Mouse (Mus musculus) c-Kit-positive CD71-positive TER-119-positive erythroid progenitor cells, embryonic 14.5 days (primary cell): Measurements from ENCODE around the gene Krtap9-5.

Experiments
- DNase-seq: peaks from one replicate; pipeline ENCODE4 v3.0.0-alpha.2; 2013; ENCODE audit warnings: low spot score

Gene Krtap9-5

GRCm38 (mm10) chr11:99948175-99948574, at the start of gene Krtap9-5:
Gene Krtap9-5 (plus strand): TSS chr11:99948475.
- no peak for DNase-seq

- no peak for DNase-seq
Observed at GRCm38 (mm10) chr11:99907620-99908019, 40.7 kb upstream of the Krtap9-5 start, which contains the start of gene Krtap31-1. Gene Krtap31-1 (plus strand): TSS chr11:99907920.

GRCm38 (mm10) chr11:99914451-99914850, 33.8 kb upstream of the Krtap9-5 start, which contains the start of gene Gm11565:
Gene Gm11565 (plus strand): TSS chr11:99914751.
- DNase-seq: no peak

- no peak for DNase-seq
Observed at GRCm38 (mm10) chr11:99935991-99936390, 12.3 kb upstream of the Krtap9-5 start, which contains the start of gene Krtap31-2. Gene Krtap31-2 (plus strand): TSS chr11:99936291.

GRCm38 (mm10) chr11:99937751-99938264, 10.5 kb upstream of the Krtap9-5 start:
- DNase-seq: no peak

GRCm38 (mm10) chr11:99964213-99964612, 15.9 kb downstream of the Krtap9-5 start:
- DNase-seq: no peak

GRCm38 (mm10) chr11:99965961-99966360, 17.7 kb downstream of the Krtap9-5 start:
- no peak for DNase-seq

GRCm38 (mm10) chr11:99978953-99979352, 30.7 kb downstream of the Krtap9-5 start, which contains the start of gene Krtap29-1:
Gene Krtap29-1 (minus strand): TSS chr11:99979053.
- no peak for DNase-seq

- no peak for DNase-seq
Observed at GRCm38 (mm10) chr11:99982731-99983130, 34.5 kb downstream of the Krtap9-5 start.

- DNase-seq: no peak
Observed at GRCm38 (mm10) chr11:99983442-99983841, 35.2 kb downstream of the Krtap9-5 start.

GRCm38 (mm10) chr11:99985291-99986092, 37.2 kb downstream of the Krtap9-5 start:
- DNase-seq: no peak

- no peak for DNase-seq
Observed at GRCm38 (mm10) chr11:99986180-99986647, 37.9 kb downstream of the Krtap9-5 start, which contains the start of gene Krtap16-1. Gene Krtap16-1 (minus strand): TSS chr11:99986597.

GRCm38 (mm10) chr11:99988530-99988929, 40.3 kb downstream of the Krtap9-5 start:
- DNase-seq: no peak

GRCm38 (mm10) chr11:99989881-99990405, 41.7 kb downstream of the Krtap9-5 start:
- no peak for DNase-seq

- DNase-seq: no peak
Observed at GRCm38 (mm10) chr11:99990571-99990970, 42.3 kb downstream of the Krtap9-5 start.

- DNase-seq: no peak
Observed at GRCm38 (mm10) chr11:99993620-99994383, 45.5 kb downstream of the Krtap9-5 start, which contains the start of gene Krtap17-1. Gene Krtap17-1 (minus strand): TSS chr11:99993994.

GRCm38 (mm10) chr11:99994384-99994661, 46.0 kb downstream of the Krtap9-5 start:
- no peak for DNase-seq

GRCm38 (mm10) chr11:99999091-99999490, 50.8 kb downstream of the Krtap9-5 start:
- DNase-seq: no peak
